Mouse (Mus musculus) CH12F3 (cell line): Measurements from ENCODE around the gene Trim9.

ENCODE experiments used
- in situ Hi-C: fragments of 300-500 bp; cut with MboI; formaldehyde crosslinking; loops from 2 replicates; pipeline ENCODE4 v1.14.3; 2020; ENCODE audit warnings: low sequenced_read_pairs

Gene Trim9

GRCm38 (mm10) chr12:70263721-70264120 is 83.7 kb downstream of the Trim9 start:
- in situ Hi-C loops: no loop called here

GRCm38 (mm10) chr12:70262271-70262953 is 85.0 kb downstream of the Trim9 start:
- in situ Hi-C loops: no loop called here

- in situ Hi-C loops: no loop called here
Measured at GRCm38 (mm10) chr12:70251210-70251884, 96.1 kb downstream of the Trim9 start.

GRCm38 (mm10) chr12:70249616-70250157 is 97.7 kb downstream of the Trim9 start:
- in situ Hi-C loops: no loop called here

DNA sequence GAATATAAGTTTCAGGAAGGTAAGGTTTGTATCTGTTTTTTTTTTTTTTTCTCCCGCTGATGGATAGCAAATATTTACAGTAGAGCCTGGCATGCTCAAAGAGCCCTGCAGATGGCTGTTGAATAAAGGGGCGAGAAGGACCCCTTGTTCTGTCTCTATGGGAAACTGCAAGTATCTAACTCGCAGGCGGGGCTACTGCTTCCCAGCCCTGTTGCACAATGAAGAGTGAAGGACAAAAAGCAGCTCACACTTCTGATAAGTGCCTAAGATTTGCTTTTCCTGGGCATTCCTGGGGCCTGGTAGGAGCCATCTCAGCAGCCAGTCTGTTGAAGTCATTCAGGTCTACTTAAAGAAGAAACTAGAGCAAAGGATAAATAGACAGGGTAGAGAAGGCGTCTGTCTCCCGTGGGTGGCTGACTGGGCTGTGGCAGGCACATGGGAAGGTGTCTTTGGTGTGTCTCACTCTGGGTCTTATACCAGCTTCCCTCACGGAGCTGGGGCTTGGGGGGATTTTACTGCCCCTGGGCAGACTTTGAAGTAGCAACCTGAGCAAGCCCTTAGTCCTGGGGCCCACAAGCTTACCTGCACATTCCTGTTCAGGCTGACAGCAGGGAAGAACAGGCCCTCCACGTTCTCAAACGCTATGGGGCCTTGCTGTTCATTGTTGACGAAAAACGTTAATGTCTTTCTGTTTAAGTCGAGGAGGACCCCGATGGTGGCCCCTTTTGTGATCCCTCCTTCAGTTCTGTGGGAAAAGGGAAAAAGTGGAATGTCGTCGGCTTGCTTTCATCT is 99.5 kb downstream of the Trim9 start:
- in situ Hi-C loops: no loop called here

GRCm38 (mm10) chr12:70242550-70242949 is 104.9 kb downstream of the Trim9 start:
- in situ Hi-C loops: no loop called here

GRCm38 (mm10) chr12:70239741-70240140 is 107.7 kb downstream of the Trim9 start:
- in situ Hi-C loops: no loop called here

DNA sequence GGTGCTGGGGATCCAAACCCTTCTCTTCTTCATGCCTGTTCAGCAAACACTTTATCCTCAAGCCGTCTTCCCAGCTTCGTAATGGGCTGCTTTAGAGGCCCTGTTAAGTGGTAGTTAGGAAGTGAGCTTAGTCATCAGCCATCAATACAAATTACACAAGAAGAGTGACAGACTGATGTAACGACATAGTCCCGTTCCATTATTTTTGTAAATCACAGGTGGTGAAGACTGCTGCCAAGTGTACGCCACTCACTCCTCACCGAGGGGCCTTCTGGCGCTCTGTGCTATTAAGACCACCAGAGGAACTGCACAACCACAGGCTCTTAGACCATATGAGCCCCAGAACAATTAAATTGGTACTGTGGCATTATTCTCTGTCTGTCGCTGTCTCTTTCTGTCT is 108.8 kb downstream of the Trim9 start:
- in situ Hi-C loops: no loop called here

DNA sequence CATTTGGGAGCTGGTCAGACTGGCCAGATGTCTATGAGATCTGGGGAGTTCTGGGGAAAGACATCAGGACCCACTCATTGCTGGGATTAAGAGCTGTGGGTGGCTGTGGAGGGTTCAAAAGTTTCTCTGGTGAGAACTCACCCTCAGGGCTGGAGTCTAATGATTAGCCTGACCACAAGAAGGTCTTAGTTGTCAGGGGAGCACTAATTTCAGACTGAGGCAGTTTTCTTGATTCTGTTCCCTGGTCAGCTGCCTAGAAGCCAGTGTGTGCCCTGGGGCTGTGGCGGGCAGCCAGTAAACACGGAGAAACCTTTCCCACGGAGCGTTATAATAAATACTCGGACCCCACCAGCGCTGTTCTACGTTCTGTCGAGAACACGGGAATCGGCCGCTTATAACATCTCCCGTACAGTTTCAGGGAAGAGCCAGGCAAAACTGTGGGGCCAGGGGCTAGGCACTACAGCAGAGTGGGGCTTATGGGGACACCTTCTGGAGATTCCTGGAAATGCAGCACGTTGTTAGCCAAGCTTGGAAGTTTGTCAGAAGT is 112.4 kb downstream of the Trim9 start:
- in situ Hi-C loops: no loop called here

DNA sequence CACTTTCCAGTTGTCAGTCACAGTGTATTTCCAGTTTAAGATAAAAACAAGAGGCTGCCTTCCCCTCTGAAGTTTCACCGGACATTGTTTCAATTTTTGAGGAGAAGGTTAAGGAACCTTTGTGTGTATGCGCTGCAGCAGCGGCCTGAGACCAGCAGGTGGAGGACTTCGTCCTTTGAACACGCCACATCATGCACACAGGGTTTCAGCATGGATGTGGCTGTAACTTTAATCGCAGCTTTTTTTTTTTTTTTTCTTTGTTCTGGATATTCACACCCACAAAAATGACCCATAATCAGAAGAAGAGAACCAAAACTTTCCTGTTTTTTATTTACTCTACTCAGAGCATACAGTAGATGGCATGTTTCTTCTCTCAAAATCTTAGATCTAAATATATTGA is 113.0 kb downstream of the Trim9 start:
- in situ Hi-C loops: no loop called here

DNA sequence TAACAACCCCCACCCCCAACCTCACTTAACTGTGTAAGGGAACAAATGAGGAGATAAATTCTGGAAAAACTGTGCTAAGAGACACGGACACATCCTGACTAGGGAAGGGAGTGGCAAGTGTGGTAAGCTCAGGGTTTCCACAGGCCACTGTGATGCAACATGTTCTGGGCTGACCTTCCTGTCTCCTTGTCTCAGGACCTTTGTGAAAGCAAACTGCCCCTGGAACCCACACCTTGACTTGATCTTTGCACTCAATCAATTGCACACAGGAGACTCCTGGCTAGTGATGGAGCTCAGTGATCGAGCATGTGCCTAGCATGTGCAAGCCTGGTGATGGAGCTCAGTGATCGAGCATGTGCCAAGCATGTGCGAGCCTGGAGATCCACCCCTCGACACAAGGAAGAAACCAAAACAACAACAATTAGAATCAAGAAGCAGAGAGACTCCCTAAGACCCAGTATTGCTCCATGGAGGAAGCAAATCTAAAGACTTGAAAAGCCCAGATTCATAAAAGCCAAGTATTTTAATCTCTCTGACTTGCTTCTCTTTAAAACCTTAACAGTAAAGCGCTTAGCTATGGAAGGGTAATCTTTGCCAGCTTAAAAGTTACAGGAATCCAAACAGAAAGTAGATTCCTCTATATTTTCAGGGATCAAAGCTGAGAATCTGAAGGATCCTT is 113.6 kb downstream of the Trim9 start:
- in situ Hi-C loops: no loop called here

- in situ Hi-C loops: no loop called here
Measured at GRCm38 (mm10) chr12:70232020-70232544, 115.3 kb downstream of the Trim9 start.

DNA sequence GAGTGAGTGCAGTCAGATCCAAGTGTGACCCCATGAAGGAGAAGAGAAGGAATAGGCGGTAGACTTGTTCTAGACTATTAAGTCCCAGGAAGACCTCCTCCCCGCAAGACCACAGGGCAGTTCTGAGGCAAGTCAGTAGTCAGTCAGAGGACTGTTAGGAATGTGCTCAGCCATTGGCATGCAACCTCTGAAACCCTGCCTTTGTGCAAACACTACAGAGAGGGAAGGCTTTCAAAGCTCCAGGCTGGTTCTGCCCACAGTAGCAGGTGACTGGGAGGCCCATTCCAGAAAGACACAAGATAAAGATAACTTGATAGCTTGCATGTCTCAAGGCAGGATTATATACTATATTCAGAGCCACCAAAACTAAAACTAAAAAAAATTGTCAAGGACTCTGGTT is 116.1 kb downstream of the Trim9 start, which contains the start of gene Pygl:
Gene Pygl, minus strand, starts transcription at position 195 of the 400 bp plus-strand sequence.
- in situ Hi-C loops: no loop called here

- in situ Hi-C loops: no loop called here
Measured at GRCm38 (mm10) chr12:70228155-70228554, 119.3 kb downstream of the Trim9 start.

DNA sequence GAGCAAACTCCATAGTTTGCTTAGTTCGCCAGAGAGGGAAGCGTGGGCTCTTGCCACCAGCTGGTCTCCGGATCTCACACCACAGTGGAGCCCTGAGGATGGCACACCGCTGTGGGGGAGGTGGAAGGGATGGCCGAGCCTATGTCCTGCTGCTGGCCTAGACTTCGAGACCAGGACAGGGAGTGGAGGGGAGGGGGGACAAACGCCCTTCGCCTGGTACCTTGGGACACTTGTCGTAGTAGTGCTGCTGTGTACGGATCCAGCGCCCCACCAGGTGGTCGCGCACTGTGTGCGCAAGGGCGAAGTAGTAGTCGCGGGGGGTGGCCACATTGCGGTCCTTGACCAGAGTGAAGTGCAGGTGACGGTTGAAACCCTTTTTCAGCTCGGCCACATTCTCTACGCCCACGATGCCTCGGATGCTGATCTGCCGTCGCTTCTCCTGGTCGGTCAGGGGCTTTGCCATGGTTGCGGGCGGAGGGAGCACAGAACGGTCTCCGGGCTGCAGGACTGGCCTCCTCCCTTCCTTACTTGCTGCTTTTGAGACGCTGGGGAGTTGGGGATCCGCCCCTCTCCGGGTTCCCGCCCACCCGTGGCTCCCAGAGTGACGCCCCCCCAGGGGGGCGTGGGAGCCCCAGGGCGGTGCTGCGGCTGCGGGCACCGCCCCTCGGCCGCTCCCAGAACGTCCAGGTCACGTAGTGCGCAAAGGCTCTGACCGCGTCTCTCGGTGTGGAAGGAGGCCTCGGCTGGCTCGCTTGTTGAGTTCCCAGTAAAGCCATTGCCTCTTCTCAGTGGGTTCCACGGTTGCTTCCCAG is 120.1 kb downstream of the Trim9 start:
- in situ Hi-C loops: no loop called here

- in situ Hi-C loops: no loop called here
Measured at GRCm38 (mm10) chr12:70226655-70227054, 120.8 kb downstream of the Trim9 start.

DNA sequence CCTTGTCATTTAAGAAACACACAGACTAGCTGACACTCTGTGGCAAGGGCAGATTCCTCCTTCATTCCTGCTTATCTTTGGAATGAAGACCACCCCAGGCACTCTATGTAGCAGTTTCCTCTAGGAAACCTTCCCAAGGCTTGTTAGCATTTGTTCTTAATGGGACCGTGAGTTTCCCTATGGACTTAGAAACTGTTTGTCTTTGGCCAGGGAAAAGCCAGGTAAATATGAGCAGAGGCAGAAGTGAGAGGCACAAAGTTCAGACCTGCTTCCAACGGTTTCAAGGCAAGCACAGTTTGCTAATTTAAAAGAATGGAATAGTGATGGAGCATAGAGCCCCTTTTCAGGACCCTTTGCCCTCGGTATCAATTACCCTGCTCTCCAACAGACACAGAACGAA is 124.1 kb downstream of the Trim9 start:
- in situ Hi-C loops: no loop called here

GRCm38 (mm10) chr12:70221425-70221824 is 126.0 kb downstream of the Trim9 start:
- in situ Hi-C loops: no loop called here

- in situ Hi-C loops: no loop called here
Measured at GRCm38 (mm10) chr12:70218795-70219540, 128.4 kb downstream of the Trim9 start.
